Mouse (Mus musculus) lung, postnatal 4 days (tissue): ENCODE data around the gene Vmn1r235.
"Not testable (repeated sequence)": the region's sequence is repeated elsewhere in the genome, so short reads cannot be mapped to it uniquely, and the experiment has no call there.

ENCODE experiments used
- DNase-seq, 2 experiments: peaks; one replicate each; pipeline ENCODE4 v3.0.0; 2021

The Vmn1r235 gene

GRCm38 (mm10) chr17:21256111-21256510 is at the start of gene Vmn1r235:
Gene Vmn1r235 (plus strand): TSS chr17:21256411.
- DNase-seq: no peak

GRCm38 (mm10) chr17:21211081-21211480 is 45.1 kb upstream of the Vmn1r235 start:
- not testable (repeated sequence) for DNase-seq

GRCm38 (mm10) chr17:21225787-21226186 is 30.4 kb upstream of the Vmn1r235 start, which contains the start of gene Vmn1r234:
Gene Vmn1r234 (plus strand): TSS chr17:21226087.
- no peak for DNase-seq

GRCm38 (mm10) chr17:21231654-21232053 is 24.6 kb upstream of the Vmn1r235 start:
- peak in 1 of 2 experiments; percentile 56 for DNase-seq

GRCm38 (mm10) chr17:21272103-21272502 is 15.9 kb downstream of the Vmn1r235 start:
- peak; percentile 14 to 30 for DNase-seq

- no peak for DNase-seq
Measured at GRCm38 (mm10) chr17:21282642-21283041, 26.4 kb downstream of the Vmn1r235 start, which contains the start of gene Vmn1r236. Gene Vmn1r236 (plus strand): TSS chr17:21282942.

GRCm38 (mm10) chr17:21284395-21284794 is 28.2 kb downstream of the Vmn1r235 start:
- no peak for DNase-seq

GRCm38 (mm10) chr17:21289695-21290094 is 33.5 kb downstream of the Vmn1r235 start:
- DNase-seq: no peak

GRCm38 (mm10) chr17:21311565-21311964 is 55.4 kb downstream of the Vmn1r235 start, which contains the start of gene Vmn1r237:
Gene Vmn1r237 (plus strand): TSS chr17:21311865.
- DNase-seq: no peak
